Mouse (Mus musculus) inflammation-experienced regulatory T-cells, adult 6 months (primary cell): ENCODE results near the gene Tmem171. TPM values are rescaled to one million over a fixed set of nuclear protein-coding genes. Genes with fewer than 3 reads are reported as not detected.

Experiments used
- ATAC-seq: one replicate; pipeline ENCODE4 v1.8.0; 2017
- polyA plus RNA-seq, 3 experiments: library from polyadenylated mRNA; unstranded; fragments of 100-300 nt; shearing (Covaris generic); gene quantifications; one replicate each; pipeline ENCODE4 v1.2.1; 2017

The Tmem171 gene
- polyA plus RNA-seq, 3 experiments from 2014 or later: 0.48 to 2.1 TPM; not detected in 1

DNA sequence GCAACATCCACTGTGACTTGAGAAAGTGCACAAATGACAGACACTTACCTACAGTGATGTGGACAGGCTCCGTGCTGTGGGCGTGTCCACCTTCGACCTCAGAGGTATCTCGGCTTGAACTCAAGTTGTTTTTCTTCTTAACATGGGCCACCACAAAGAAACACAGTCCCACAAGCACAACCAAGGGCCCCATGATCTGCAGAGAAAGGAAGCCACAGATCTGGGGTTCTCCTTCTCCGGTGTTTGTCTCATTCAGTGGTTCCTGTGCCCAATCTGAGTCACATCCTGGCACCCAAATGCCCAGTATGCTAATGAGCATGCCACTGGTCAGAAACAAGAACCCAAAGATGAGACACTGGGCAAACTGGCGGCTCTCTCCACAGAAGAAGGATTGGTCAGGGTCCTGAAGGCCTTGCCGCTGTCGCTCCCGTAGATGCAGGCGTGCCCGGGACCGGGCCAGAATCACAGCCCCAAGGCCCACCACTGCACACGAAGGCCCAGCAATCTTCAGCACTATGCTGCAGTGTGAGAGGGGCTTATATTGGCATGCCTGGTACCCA is 2.6 kb downstream of the Tmem171 start:
- ATAC-seq: no peak

DNA sequence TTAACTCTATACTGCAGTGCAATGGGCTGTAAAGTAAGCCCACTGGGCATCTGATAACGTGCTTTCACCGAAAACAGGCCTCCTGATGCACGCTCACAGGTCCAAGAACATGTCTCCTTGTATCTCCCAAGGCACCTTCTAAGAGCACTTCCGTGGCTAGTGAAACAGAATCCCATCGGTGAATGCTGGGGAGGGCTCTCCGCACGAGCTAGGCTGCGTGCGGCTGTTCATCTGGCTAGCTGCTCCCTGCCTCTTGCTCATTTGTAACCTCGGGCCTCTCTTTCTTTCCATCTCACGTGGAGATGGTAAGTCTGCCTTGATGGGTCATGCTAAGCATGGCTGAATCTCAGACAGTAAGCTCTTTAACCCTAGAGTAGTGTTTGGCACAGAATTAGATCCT is 3.7 kb downstream of the Tmem171 start:
- ATAC-seq: no peak

DNA sequence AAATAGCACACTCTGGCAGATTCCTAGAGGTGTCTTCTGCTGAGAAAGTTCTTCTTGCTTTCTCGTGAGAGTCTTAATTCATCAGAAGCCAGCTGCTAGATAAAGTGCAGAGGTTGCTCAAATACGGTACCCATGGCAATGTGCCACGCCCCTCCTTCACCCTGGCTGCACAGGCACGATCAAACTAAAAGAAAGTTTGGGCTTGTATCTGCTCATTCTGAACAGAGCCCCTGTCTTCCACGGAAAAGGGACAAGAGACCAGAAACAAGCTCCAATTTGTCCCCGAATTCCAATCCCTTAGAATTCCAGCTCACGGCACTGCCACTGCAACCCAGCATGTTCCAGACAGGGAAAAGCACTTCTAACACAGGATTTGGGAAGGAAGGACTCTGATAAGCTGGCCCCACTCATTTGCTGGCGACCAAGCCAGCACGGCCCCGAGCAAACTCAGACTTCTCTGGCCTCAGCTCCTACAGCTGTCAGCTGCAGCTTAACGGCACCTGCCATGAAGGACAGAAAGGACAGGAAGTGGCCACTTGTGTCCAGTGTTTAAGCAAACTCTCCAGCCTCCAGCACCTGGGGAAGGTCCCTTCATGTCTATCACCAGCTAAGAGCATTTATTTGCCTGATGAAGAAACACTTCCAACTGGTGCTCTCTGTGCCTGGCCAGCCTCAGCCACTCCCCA is 4.9 kb downstream of the Tmem171 start:
- no peak for ATAC-seq

DNA sequence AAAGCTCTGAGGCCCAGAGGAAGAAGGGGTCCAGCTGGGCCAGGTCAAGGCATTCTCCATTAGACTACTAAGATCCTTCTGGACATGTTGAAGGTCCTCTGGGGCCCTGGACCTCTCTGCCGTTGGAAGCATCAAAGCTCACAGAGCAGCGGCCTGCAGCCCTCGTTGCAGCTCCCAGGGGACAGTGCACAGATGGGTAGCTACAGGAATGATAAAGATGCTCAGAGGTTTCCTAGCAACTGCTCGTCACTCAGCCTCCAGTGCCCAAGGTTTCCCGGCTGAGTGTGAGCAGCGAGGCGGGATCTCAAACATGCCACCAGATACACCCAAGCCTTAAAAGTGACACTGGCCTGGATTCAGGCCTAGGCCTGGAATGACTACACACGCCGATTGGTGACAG is 6.7 kb downstream of the Tmem171 start:
- ATAC-seq: no peak

DNA sequence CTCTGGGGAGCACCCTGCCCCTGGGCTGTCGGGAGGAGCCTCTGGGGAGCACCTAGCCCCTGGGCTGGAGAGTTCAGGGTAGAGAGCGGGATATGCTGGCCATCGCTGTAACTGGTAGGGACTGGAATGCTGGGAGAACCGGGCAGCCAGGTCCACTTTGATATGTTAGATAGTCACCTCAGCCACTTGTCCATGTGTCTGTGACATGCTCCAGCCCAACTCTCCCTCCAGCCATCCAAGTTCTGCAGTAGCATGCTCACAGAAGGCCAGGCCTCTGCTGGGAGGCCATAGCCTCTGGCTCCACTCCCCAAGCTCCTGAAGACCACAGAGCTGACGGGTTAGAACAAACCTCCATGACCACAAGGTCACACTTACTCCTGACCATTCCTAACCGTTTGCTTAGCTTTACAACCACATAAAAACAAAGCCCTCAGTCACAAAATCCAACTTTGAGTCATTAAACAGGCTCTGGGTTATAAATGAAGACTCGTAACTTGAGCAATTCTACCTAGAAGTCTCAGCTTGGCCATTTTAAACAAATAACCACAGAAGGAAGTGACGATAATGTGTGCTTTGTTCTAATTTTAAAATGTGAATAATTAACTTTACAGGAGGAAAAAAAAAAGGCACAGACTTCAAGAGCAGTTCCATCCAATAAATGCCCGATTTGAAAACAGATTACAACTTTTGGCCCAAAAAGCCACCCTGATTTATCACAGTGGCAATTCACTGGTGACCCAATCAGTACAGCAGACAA is 10.3 kb downstream of the Tmem171 start:
- no peak for ATAC-seq

DNA sequence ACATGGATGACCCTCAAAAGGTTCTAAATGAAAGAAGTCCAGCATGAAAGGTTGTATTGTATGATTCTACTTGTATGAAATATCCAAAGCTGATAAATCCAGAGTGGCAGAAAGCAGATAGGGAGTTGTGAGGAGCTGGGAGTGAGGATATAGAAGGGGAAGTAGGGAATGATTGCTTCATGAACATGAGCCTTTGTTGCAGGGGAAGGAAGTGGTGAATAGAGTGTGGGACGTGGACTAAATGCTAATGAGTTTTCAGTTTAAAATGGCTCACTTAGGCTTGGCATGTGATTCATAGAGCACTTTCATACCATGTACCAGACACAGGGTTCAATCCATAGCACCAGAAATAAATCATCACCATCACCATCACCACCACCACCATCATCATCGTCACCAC is 11.2 kb downstream of the Tmem171 start:
- no peak for ATAC-seq

DNA sequence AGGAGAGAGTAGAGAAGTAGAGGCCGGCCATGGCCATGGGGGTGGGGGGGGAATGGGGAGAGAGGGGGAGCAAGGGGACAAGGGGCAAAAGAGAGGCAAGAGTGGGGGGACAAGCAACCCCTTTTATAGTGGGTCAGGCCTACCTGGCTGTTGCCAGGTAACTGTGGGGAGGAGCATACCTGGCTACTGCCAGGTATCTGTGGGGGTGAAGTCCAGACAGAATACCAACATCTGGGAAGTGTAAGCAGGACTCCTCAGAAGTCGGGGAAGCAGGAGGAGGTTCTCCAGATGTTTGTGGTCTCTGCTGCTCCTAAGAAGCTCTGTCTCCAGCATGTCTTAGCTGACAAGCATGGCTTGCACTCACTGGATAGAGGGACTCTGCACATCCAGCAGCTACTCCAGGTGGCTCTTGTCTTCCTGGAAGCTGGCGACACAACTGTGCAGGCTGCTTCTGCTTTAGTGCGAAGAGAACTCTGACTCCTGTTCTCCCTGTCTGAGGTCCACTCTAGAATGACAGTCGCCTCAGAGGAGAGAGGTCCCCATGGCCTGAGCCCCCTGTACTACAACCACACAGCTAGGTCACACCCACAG is 14.1 kb downstream of the Tmem171 start:
- ATAC-seq: no peak

DNA sequence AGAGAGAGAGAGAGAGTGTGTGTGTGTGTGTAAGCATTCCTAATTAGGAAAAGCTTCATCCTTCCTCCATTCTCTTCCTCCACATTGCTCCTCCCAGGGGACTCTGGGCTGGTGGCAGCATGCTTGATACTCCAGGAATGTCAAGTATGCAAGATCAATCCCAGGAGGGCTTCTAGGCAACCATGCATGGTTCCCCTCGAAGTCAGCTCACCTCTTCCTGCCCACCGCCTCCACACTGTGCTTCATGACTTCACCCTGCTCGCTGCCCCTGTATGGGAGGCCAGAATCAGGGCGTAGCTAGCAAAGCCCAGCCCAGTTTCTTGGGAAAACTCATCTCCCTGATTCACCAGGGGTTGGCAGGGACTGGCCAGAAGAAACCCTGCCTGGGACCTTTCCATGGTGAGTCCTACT is 15.0 kb downstream of the Tmem171 start:
- ATAC-seq: no peak

DNA sequence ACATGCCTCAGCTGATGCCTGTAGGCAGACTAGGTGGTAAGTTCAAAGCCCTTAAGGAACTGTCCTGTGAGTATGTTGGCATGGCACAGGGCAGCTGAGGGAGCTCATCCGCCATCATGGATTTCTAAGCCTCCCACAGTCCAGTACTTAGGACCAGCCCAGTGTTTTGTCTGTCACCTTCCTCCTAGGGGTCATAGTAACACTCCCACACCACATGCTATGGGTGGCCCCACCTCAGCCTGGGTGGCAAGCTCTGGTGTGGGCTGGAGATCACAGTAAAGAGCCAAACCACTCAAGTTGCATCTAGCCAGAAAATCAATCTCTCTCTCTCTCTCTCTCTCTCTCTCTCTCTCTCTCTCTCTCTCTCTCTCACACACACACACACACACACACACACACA is 15.4 kb downstream of the Tmem171 start:
- no peak for ATAC-seq

DNA sequence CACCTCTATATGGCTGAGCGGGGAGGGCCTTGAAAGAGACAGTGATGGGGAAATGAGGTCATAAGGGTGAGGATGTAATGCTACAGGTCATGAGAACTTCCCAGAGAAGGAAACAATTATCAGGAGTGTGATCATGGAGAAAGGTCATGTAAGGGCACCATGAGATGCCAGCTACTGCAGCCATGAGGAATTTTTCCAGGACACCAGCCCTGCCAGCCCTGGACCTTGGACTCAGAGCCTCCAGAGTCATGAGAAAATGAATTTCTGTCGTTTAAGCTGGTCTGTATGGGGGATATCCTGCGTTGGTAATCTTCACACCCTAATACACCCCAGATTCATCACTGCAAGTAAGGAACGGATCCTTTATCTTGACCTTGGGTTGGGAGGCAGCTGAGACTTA is 20.7 kb downstream of the Tmem171 start:
- ATAC-seq: no peak

DNA sequence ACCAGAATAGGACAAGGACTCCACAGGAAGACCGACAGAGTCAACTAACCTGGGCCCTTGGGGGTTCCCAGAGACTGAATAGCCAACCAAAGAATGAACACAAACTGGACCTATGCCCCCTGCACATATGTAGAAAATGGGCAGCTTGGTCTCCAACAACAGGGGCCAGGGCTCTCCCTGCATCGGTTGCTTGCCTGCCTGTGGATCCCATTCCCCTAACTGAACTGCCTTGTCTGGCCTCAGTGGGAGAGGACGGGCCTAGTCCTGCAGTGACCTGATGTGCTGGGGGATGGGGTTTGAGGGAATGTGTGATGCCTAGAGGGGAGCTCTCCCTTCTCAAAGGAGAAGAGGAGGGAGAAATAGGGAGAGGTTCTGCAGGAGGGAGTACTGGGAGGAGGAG is 25.3 kb downstream of the Tmem171 start:
- no peak for ATAC-seq

DNA sequence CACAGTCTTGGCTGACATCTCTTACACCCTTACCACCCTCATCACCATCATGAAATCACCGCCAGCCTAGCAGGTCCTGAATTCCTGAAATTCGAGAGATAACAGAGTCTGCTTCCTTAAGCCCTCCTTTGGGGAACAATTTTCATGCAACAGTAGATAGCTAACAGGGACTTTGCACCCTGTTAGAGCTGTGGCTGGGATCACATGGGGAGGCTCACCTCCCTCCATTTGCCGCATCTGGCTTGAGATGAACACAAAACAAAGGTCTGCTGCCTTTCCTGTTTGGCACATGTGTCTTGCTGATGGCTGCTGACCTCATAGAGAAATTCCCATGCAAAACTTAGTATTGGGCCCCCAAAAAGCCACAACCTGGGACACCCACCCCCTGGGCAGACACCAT is 27.3 kb downstream of the Tmem171 start:
- no peak for ATAC-seq

DNA sequence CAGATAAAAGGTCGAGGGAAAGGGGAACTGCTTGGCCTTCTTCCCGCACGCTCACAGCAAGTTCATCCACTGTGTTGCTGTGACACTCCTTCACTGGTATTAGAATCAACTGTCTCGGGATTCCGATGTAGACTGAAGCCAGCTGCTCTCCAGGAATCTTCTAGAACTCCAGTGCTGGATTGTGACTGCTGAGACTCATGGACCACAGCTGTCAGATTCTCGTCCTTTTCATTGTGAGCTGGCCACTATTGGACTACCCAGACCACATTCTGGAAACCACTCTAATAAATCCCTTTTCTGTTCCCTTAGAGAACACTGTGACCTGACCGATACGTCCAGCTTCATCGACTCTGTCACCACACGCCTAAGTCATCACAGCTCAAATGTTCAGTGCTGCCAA is 29.4 kb downstream of the Tmem171 start:
- no peak for ATAC-seq

DNA sequence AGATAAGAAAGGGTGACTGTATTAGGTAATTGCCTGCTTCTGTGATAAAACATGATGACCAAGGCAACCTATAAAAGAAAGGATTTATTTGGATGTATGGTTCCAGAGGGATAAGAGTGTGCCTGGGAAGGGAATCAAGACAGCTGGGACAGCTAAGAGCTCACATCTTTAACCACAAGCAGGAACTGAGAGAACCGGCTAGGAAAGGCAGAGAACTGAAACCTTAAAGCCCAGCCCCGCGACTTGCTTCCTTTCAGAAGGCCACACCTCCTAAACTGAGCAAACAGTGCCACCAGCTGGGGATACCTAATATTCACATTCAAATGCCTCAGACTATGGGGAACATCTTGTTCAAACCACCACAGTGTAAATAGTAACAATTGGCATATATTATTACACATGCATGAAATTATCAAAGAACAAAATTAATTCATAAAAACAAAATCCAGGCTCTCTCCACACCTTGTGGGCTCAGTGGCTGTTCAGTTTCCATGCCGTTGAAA is 32.4 kb downstream of the Tmem171 start:
- no peak for ATAC-seq

DNA sequence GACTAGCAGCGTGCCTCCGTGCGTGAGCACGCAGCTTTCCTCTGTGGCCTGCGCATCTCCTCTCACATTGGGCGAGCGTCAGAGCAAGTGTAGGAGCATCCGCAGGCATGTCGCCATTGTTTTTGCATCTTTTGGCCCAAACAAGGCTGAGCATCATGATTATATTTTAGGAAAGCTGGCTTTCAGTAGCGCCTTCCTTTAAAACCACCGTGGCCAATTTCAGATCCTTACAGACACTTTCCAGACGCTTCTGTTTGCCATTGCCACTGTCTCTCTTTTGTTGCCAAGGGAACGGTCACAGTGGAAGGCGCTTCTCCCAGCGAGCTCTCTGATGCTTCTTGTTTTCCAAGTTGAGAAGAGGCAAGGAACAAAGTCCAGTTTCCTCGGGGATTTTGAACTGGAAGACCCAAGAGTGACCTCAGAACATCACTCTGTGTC is 38.6 kb downstream of the Tmem171 start:
- no peak for ATAC-seq

DNA sequence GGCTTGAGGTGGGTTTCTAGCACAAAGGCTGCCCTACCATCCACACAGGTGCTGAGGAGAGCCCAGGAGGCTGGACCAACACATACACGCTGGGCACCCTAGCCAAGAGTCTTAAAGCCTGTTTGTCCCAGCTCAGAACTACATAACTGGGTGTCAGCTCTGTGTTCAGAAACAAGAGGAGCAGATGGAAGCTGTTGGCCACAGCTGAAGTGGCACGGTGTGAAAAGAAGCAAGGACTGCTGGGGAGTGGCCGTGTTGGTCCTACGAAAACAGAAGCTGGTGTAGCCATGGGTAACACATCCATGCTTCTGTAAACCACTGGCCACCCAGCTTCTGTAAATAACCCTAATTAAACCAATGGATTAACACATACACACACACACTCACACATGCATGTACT is 39.3 kb downstream of the Tmem171 start:
- no peak for ATAC-seq

DNA sequence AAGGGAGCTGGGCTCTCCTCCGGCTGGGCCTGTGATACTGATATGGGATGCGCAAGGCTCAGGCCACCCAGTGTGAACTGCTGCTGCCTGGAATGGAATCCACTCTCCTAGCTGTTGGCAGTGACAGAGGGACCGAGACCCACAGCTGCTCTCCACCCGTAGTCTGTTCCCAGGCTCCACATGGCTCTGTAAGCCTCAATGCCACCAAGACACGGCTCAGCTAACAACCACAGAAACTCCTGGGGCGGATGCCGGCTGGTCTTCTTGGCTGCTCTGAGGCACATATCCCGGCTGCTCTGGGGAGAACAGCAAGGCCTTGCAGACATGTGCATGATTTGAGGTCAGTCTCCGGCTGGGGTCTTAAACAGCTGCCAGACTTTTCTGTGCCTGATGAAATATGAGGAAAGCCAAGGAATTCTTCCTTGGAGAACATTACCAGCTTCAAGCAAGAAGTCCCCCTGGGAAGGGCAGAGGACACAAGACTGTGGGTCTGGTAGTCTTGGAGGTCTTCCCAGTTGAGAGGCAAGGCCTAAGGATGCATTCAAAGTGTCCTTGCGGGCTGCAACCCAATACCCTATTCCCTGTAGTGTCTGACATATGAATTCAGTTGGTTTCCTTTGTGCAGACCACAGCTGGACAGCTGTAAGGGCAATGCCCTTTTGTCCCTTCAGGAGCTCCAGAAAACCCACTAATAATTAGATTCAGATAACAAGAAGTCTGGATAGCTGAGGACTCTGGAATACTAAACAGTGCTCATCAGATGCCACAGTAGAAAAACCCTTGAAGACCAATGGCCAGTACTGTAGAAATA is 40.3 kb downstream of the Tmem171 start:
- no peak for ATAC-seq

DNA sequence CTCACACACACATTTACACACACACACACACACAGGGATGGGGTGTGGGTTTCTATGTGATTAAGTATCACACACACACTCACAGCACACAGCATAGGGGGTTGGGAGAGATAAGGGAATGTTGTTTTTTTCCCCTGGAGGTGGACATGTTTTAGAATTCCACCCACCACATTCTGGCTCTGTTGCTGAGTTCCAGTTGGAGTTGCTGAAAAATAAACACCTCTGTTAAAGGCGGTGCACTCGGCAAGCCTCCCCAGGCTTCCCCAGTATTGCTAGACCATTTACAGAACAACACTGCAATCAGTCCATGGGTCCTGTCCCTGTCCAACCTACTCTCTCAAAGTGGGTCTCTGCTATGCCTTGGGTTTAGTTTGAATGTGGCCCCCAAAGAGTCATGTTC is 42.4 kb downstream of the Tmem171 start:
- no peak for ATAC-seq

DNA sequence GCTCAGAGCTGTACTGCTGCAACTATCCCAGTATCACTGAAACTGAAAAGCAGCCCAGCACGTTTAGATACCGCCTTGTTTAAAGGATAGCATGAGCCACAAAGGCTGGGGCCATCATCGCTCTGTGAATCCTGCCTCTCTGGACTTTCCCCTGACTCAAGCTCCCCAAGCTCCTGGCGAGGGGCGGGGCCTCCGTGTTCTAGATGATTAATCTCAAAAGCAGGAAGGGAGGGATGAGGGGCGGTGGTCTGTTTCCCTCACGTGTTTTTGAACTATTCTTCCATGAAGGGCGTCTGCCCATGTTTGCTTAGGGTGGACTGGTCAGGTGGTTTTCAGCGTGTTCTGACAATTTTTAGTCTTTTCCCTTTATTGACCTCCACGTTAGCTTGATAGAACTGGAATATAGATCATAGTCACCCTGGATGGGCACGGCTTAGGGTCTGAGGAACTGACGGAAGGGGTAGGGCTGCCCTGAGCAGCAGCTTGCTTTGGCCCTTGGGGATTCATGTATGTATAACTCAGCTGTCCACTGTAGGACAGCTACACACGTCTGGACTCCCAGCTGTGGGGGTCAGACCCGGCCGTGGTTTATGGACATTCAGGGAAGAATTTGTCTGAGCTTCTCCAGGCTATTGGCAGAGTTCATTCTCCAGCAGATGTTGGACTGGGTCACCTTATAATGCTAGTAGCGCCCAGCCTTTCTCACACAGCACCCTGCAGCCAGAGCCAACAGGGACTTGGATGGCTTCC is 43.2 kb downstream of the Tmem171 start:
- ATAC-seq: no peak

DNA sequence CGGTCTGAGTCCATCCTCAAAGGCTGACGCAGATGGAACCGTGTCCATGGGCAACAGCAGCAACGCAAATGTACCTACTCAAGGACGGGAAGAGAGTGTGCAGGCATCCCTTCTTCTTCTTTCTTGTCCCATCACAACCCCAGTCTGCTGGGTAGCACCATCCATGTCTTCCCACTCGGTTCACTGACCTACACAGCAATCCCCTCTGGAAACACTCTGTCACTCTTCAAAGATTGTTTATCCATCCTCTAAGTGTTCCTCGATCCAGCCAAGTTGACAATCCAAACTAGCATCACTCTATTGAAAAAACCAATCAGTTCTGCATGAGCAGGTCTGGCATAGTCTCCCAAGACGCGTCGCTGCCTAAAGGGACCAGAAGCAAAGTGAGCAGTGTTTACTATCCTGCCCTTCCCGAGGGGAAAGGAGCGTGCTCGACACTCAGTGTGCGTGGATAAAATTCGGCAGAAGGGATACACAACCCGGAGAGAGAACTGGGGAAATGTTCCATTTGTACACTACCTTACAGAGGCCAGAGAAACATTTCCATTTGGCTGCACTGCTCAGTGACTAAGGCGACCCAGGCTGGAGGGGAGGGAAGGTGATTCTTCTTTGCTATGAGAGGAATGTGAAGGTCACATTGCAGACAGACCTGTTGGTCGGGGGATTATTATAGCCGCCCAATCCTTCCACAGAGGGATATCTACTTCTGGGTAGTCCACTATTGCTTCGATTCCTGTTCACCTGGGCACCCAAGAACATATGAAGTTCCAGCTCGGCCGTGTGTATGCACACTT is 46.7 kb downstream of the Tmem171 start:
- no peak for ATAC-seq
